Mouse (Mus musculus): ENCODE measurements around the gene Zbtb16. TPM values are rescaled to one million over a fixed set of nuclear protein-coding genes. Genes with fewer than 3 reads are reported as not detected.

Zbtb16 gene
- polyA plus RNA-seq, 1 experiment from 2014 or later: 6.1 TPM

DNA sequence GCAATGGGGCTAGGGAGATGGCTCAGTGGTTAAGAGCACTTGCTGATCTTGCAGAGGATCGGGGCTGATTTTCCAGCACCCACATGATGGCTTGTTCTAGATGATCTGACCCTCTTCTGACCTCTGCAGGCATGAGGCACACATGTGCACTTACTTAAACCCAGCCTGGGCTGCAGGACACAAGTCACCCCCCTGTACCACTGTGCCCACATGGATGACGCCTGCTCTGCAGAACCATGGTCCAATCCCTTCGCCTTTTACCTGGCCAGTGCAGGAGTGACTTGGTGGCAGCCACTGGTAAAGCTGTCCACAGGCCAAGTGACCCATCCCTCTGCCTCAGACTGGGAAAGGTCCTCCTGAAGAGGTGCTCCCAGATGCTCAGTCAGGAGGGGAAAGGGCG, 67.1 kb downstream of the Zbtb16 start:
- H3K4me3 ChIP-seq (replicated peaks; ENCODE audit: low read length): no peak overlapping the region
- H3K36me3 ChIP-seq (ENCODE audit: control insufficient read depth, insufficient read depth): no peaks in the 10 kb centered on the region
- H3K9me3 ChIP-seq (ENCODE audit: control insufficient read depth, low read length): no peaks in the 10 kb centered on the region
- no peaks in the 10 kb centered on the region for H3K27me3 ChIP-seq (replicated peaks; ENCODE audit: control insufficient read depth, insufficient read depth, low read length)
- WGBS: 91% methylated on average over 4 of the region's 4 CpGs
- H3K4me2 ChIP-seq (ENCODE audit: low read length): no peak overlapping the region
- no peak for ATAC-seq
- no peaks in the 10 kb centered on the region for H3K4me1 ChIP-seq (replicated peaks; ENCODE audit: control insufficient read depth, insufficient read depth, low read length)
- no peak overlapping the region for H3K27ac ChIP-seq (ENCODE audit: low read length)
- no peak overlapping the region for H3K9ac ChIP-seq (replicated peaks; ENCODE audit: low read depth, low read length)

DNA sequence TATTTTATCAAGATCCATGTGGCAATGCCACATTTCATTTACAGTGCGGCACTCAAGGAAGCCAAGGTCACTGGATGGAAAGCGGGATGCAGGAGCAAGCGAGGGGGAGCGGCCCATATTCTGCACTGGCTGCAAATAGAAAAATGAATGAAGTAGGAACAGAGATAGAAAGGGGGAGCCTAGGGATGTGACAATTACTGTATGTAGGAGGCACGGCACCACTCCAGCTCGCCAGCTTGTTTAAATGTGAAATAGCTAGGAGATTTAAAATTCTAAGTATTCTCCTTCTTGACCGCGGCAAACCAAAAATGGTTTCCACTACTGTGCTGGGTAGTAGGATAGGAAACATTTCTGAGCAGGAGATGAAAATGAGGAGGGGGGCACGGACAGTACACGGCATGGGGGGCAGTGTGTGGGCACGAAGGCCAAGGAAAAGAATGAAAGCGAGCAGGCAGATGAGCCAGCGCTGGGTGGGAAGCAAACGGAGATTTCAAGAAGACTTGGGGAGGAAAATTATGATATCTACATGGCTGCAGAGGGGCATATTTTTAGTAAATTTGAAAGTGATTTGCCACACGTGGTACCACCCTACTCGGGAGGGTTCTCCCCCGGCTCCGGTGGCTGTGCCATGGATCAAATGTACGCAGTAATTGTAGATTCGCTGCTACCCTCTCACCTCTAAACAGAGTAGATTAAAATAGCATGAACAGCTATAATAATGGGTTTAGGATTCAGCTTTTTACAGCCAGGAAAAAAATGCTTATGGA, 68.2 kb downstream of the Zbtb16 start:
- H3K4me2 ChIP-seq (ENCODE audit: low read length): no peak overlapping the region
- H3K36me3 ChIP-seq (ENCODE audit: control insufficient read depth, insufficient read depth): no peaks in the 10 kb centered on the region
- H3K4me1 ChIP-seq (replicated peaks; ENCODE audit: control insufficient read depth, insufficient read depth, low read length): no peaks in the 10 kb centered on the region
- WGBS: 83% methylated on average over 20 of the region's 20 CpGs
- no peak overlapping the region for H3K27ac ChIP-seq (ENCODE audit: low read length)
- H3K9me3 ChIP-seq (ENCODE audit: control insufficient read depth, low read length): no peaks in the 10 kb centered on the region
- no peak for ATAC-seq
- no peak overlapping the region for H3K4me3 ChIP-seq (replicated peaks; ENCODE audit: low read length)
- no peak overlapping the region for H3K9ac ChIP-seq (replicated peaks; ENCODE audit: low read depth, low read length)
- no peaks in the 10 kb centered on the region for H3K27me3 ChIP-seq (replicated peaks; ENCODE audit: control insufficient read depth, insufficient read depth, low read length)

DNA sequence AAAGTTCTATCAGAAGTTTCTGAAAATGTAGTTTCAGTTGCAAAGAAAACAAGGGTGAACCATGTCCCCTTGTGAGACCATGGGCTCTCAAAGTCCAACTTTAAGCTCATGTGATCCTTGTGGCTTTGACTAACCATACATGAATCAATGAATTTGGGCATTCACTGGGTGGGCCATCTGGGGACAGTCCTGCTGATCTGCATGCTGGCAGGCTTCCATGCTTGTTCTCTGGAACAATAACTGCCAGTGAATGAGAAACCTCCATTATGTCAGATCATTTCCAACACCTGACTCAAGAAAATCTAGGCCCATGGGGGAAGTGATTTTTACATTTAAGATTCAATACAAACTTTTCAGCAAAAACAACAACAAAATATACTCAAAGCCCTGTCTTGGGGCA, 70.1 kb downstream of the Zbtb16 start:
- ATAC-seq: no peak
- Histone ChIP-seq H3K4me3 (replicated peaks; ENCODE audit: low read length) (no peak overlapping the region), H3K27ac (ENCODE audit: low read length) (no peak overlapping the region), H3K27me3 (replicated peaks; ENCODE audit: control insufficient read depth, insufficient read depth, low read length) (no peaks in the 10 kb centered on the region), H3K4me1 (replicated peaks; ENCODE audit: control insufficient read depth, insufficient read depth, low read length) (peaks cover 8% of the 10 kb centered on the region), H3K9ac (replicated peaks; ENCODE audit: low read depth, low read length) (no peak overlapping the region), H3K36me3 (ENCODE audit: control insufficient read depth, insufficient read depth) (no peaks in the 10 kb centered on the region), H3K4me2 (ENCODE audit: low read length) (no peak overlapping the region), H3K9me3 (ENCODE audit: control insufficient read depth, low read length) (no peaks in the 10 kb centered on the region)

DNA sequence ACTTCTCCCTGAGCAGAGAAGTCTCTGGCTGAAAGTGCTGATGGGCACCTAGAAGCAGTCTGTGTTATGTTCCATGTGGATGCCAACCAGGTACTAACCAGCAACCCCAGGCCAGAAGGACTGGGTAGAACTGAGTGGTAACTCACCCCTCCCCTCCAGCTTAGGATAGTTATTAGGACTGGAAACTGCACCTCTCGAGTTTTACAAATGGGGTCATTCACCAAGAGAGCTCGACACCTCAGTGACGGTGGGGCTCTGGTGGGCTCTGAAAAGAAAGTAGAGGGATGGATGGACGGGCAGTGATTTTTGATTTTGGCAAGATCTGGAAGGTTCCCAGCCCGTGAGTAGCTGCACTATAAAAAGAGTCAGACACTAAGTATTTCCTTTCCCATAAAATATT, 71.7 kb downstream of the Zbtb16 start:
- no peaks in the 10 kb centered on the region for H3K36me3 ChIP-seq (ENCODE audit: control insufficient read depth, insufficient read depth)
- H3K9me3 ChIP-seq (ENCODE audit: control insufficient read depth, low read length): no peaks in the 10 kb centered on the region
- H3K9ac ChIP-seq (replicated peaks; ENCODE audit: low read depth, low read length): no peak overlapping the region
- H3K4me2 ChIP-seq (ENCODE audit: low read length): no peak overlapping the region
- H3K27me3 ChIP-seq (replicated peaks; ENCODE audit: control insufficient read depth, insufficient read depth, low read length): no peaks in the 10 kb centered on the region
- no peak overlapping the region for H3K4me3 ChIP-seq (replicated peaks; ENCODE audit: low read length)
- H3K4me1 ChIP-seq (replicated peaks; ENCODE audit: control insufficient read depth, insufficient read depth, low read length): peaks cover 19% of the 10 kb centered on the region
- WGBS: 89% methylated on average over 5 of the region's 5 CpGs
- no peak for ATAC-seq
- no peak overlapping the region for H3K27ac ChIP-seq (ENCODE audit: low read length)

DNA sequence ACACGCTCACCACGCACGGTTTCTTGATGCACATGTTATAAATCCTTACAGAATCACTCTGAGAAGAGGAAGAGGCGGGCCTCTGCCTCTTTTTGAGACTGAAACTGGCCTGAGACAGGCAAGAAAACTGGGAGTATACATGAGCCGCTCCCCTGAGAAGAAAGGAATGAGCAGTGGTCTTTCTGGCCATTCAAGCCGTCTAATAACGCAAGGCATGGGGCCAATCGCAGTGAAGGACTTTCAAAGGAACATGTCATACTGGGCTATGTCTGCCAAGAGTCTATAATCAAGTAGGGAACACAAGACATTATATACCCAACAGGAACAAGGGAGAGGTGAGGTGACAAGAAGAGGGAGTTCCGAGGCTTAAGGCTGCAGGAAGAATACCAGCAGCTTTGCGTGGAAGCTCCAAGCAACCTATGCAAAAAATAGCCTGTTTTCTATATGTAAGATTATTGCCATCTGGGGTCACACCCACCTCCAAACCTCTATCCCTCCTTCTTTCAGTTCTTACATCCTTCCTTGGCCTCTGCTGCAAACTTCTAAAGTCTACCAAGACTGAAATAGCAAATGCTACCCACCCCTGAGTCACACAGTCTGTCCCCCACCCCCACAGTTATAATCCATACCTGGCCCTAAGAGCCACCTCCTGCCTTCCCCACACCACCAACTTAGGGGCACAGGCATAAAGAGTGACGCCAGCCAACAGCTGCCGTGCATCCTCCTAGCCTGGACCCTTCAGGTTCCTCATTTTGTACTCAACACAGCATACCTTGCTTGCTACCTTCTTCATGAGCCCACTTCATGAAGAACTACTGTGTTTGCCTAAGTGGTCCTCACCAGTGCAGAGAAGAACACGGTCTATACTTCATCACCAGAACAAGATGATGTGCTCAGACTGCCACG, 74.0 kb downstream of the Zbtb16 start:
- 59% methylated on average over 14 of the region's 14 CpGs for WGBS
- no peaks in the 10 kb centered on the region for H3K36me3 ChIP-seq (ENCODE audit: control insufficient read depth, insufficient read depth)
- H3K27me3 ChIP-seq (replicated peaks; ENCODE audit: control insufficient read depth, insufficient read depth, low read length): no peaks in the 10 kb centered on the region
- H3K4me2 ChIP-seq (ENCODE audit: low read length): no peak overlapping the region
- no peaks in the 10 kb centered on the region for H3K9me3 ChIP-seq (ENCODE audit: control insufficient read depth, low read length)
- H3K27ac ChIP-seq (ENCODE audit: low read length): no peak overlapping the region
- peaks cover 26% of the 10 kb centered on the region for H3K4me1 ChIP-seq (replicated peaks; ENCODE audit: control insufficient read depth, insufficient read depth, low read length)
- no peak overlapping the region for H3K4me3 ChIP-seq (replicated peaks; ENCODE audit: low read length)
- no peak for ATAC-seq
- H3K9ac ChIP-seq (replicated peaks; ENCODE audit: low read depth, low read length): no peak overlapping the region

DNA sequence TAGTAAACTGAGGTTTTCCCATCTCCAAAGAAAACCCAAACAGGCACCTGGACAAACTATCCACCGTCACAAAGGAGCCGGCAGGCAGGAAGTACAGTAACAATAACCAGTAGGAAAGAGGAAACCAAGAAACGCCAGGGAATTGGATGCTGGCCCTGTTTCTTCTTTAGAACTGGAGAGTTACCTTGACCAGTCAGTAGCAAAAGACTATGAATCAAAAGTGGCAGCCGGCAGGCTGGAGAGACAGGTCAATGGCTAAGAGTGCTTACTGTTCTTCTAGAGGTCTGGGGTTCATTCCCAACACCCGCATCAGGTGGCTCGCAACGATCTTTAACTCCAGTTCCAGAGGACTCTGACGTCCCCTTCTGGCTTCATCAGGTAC, 74.9 kb downstream of the Zbtb16 start:
- ATAC-seq: no peak
- Histone ChIP-seq H3K4me2 (ENCODE audit: low read length) (no peak overlapping the region), H3K4me3 (replicated peaks; ENCODE audit: low read length) (no peak overlapping the region), H3K9me3 (ENCODE audit: control insufficient read depth, low read length) (no peaks in the 10 kb centered on the region), H3K27me3 (replicated peaks; ENCODE audit: control insufficient read depth, insufficient read depth, low read length) (no peaks in the 10 kb centered on the region), H3K27ac (ENCODE audit: low read length) (no peak overlapping the region; the same call in 1 of the 2 replicates), H3K4me1 (replicated peaks; ENCODE audit: control insufficient read depth, insufficient read depth, low read length) (peaks cover 30% of the 10 kb centered on the region), H3K36me3 (ENCODE audit: control insufficient read depth, insufficient read depth) (no peaks in the 10 kb centered on the region), H3K9ac (replicated peaks; ENCODE audit: low read depth, low read length) (no peak overlapping the region)
- WGBS: 79% methylated on average over 8 of the region's 8 CpGs

DNA sequence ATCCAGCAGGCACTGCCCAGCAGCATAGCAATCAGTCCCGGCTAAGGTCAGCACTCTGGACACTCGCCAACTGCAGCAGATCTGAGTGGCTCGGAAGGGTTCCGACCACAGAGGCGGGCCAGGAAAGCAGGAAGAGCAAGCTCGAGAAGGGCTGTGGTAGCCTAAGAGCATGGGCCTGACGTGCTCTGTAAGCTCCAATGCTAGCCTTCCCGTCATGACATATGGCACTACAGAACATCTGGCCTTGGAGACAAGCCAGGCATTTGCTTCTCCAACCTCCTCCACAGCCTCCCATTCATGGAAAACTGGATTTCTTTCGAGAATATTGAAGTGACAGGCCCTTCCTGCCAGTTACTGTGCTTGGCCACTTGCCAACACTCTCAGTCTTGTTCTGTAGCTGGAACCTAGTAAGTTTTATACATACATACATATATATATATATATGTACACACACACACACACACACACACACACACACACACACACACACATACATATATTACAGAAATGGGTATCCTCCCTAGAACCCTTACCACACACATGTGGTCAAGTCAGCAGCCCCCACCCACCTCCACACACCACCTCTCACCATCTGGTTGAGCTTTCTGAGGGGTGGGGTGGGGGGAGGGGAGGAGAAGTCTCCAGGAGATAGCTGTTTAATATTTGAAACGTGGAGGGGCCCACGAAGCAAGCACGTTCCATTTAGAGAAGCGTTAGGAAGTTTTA, 75.4 kb downstream of the Zbtb16 start:
- peak overlapping the region; percentile 52 for H3K27ac ChIP-seq (ENCODE audit: low read length)
- no peaks in the 10 kb centered on the region for H3K27me3 ChIP-seq (replicated peaks; ENCODE audit: control insufficient read depth, insufficient read depth, low read length)
- 24% methylated on average over 13 of the region's 13 CpGs for WGBS
- H3K36me3 ChIP-seq (ENCODE audit: control insufficient read depth, insufficient read depth): no peaks in the 10 kb centered on the region
- H3K4me3 ChIP-seq (replicated peaks; ENCODE audit: low read length): no peak overlapping the region
- H3K4me1 ChIP-seq (replicated peaks; ENCODE audit: control insufficient read depth, insufficient read depth, low read length): peaks cover 34% of the 10 kb centered on the region
- no peak overlapping the region for H3K9ac ChIP-seq (replicated peaks; ENCODE audit: low read depth, low read length)
- H3K4me2 ChIP-seq (ENCODE audit: low read length): peak overlapping the region; percentile 8; the same call in 1 of the 2 replicates
- H3K9me3 ChIP-seq (ENCODE audit: control insufficient read depth, low read length): no peaks in the 10 kb centered on the region
- ATAC-seq: peak; percentile 82

DNA sequence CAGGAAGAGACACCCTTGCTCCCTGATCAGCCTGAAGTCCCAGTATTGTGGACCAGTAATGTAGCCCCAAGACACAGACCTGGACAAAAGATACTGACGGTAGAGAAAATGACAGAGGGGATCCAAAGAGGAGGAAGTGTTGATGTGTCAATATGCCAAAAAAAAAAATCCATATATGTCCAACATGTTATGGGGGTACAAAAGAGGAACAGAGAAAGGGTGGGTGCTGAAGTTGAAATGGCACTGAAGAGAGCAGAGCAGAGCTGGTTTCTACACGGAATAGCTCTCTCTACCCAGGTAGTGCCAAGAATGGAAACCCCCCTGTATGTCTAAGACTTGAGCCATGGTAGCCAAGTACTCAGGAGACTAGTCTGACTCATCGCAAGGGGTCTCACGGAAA, 76.9 kb downstream of the Zbtb16 start:
- peaks cover 34% of the 10 kb centered on the region for H3K4me1 ChIP-seq (replicated peaks; ENCODE audit: control insufficient read depth, insufficient read depth, low read length)
- ATAC-seq: no peak
- no peaks in the 10 kb centered on the region for H3K36me3 ChIP-seq (ENCODE audit: control insufficient read depth, insufficient read depth)
- WGBS: 87% methylated on average over 4 of the region's 4 CpGs
- no peak overlapping the region for H3K9ac ChIP-seq (replicated peaks; ENCODE audit: low read depth, low read length)
- no peaks in the 10 kb centered on the region for H3K9me3 ChIP-seq (ENCODE audit: control insufficient read depth, low read length)
- H3K27me3 ChIP-seq (replicated peaks; ENCODE audit: control insufficient read depth, insufficient read depth, low read length): no peaks in the 10 kb centered on the region
- no peak overlapping the region for H3K4me3 ChIP-seq (replicated peaks; ENCODE audit: low read length)
- no peak overlapping the region for H3K27ac ChIP-seq (ENCODE audit: low read length)
- H3K4me2 ChIP-seq (ENCODE audit: low read length): no peak overlapping the region
